Mouse (Mus musculus) natural killer cell, adult 2 months (primary cell): Measurements from ENCODE around the gene Eif2b4.
A peak's percentile ranks its signal among the peaks of the same experiment; 100 is the strongest.

Experiments used
- DNase-seq, 2 experiments: peaks; one replicate each; pipeline ENCODE4 v3.0.0; 2022; ENCODE audit warnings: low spot score in 2 of 2

Eif2b4 gene

DNA sequence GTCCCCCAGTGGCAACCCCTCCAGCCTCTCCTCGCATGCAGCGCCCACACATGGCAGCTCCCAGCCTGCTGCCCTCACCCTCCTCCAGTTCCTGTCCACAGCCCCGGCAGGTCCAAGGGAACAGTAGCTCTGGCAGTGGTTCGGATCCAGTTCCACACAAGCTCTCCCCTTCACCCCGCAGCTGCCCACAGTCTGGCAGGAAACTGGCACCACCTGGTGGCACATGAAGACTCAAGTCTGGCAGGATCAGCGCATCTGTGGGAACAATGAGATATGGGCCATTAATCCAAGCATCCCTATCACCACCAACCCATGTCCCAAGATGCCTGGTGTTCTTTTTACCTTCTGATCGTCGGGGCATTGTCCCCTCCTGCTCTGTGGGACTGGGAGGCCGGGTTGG, 6.7 kb upstream of the Eif2b4 start:
- no peak for DNase-seq

DNA sequence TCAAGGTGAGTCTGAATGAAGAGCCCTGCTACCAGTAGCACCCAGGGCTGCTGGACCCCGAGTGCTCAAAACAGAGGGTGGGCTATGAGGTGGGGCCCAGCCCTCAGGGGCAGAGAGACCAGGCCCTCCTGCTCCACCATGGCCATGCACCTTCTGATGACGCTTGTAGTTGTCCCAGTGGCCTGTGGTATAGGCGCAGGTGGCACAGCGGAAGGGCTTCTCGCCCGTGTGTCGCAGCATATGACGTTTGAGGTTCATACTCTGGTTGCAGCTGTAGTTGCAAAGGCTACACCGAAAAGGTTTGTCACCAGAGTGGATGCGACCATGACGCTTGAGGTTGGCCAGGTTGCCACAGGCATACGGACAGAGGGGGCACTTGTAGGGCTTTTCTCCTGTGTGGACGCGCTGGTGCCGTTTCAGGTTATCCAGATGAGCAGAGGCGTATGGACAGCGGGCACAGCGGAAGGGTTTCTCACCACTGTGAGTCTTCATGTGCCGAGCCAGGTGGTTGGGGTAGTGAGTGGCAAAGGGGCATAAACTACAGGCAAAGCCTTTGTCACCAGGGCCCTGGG, 6.2 kb upstream of the Eif2b4 start:
- DNase-seq: no peak

- DNase-seq: no peak
These were observed 5.5 kb upstream of the Eif2b4 start for GRCm38 (mm10) chr5:31198616-31199320.

DNA sequence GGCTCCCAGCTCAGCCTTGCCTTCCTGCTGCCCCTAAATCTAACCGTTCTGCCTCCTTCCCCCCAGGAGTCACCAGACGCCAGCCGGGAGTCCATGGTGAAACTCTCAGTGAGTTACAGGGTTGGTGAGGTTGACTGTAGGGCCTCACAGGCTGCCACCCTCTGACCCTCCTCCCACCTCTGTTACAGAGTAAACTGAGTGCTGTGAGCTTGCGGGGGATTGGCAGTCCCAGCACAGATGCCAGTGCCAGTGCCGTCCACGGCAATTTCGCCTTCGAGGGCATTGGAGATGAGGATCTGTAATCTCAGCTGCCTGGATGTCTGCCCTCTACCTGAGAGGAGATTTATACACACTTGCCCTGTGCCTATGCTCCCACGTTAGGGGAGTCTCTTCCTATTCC, 4.9 kb upstream of the Eif2b4 start:
- no peak for DNase-seq

DNA sequence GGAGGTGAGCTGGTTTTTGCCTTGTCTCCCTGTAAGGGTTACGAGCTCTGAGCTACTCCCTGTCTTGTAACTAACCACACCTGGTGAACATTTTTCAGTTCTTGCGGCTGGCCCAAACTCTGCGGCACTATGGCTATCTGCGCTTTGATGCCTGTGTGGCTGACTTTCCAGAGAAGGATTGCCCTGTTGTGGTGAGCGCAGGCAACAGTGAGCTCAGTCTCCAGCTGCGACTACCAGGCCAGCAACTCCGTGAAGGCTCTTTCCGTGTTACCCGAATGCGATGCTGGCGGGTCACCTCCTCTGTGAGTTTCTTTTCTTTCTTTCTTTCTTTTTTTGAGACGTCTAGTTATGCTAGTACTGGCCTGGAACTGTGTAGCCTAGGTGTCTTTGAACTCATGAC, 3.8 kb upstream of the Eif2b4 start:
- no peak for DNase-seq

GRCm38 (mm10) chr5:31196207-31196606, 3.0 kb upstream of the Eif2b4 start:
- no peak for DNase-seq

DNA sequence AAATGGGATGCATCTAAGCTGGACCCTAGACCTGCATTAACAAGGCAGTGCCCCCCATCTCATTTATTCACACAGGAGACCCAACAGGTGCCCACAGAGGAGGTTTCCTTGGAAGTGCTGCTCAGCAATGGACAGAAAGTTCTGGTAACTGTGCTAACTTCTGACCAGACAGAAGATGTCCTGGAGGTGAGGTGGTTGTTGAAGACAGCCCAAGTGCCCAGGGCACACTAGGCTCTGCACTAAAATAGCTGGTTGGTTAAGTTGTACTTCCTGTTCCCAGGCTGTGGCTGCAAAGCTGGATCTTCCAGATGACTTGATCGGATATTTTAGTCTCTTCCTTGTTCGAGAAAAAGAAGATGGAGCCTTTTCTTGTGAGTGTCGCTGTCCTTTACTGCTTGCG, 2.4 kb upstream of the Eif2b4 start:
- DNase-seq: no peak

GRCm38 (mm10) chr5:31194486-31195485, 1.6 kb upstream of the Eif2b4 start:
- DNase-seq: no peak

GRCm38 (mm10) chr5:31193631-31194281, 526 bp upstream of the Eif2b4 start:
- no peak for DNase-seq

DNA sequence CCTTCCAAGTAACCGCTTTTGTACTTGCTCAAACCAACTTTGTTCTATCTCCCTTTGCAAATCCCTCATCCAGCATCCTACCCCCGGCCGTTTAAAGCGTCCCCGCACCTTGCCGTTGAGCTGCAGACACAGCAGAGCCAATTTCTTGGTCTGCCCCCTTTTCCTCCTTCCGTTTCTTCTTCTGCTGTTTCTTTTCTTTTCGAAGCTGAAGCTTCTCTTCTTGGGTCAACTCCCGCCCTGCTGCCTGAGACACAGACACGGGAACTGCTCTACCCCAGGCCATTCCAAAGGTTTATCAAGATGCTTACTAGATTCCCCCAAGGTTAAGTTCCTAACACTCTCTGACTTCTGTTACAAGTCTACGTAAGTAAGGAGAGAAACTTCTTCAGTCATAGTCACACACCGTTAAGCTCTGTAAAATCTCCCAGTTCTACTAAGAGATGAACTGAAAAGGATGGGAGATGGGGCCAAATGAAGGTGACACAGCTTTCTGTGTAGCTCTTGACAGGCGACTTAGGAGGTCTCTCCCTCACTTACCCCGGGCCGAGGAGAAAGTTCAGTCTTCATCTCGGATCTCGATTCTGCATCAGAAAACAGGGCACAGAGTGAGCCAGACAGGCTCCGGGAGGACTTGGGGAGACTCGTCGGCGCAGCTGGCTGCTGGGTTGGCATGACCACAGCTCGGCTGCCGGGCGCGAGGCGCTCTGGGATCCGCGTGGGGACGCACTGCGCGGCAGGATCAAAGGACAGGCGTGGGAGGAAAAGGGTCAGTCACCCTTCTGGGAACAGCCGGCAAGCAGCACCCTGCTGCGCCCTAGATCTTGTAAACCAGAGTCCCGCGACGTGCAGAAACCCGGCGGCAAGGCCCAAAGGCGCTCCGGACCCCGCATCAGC, 938 bp downstream of the Eif2b4 start:
- no peak for DNase-seq

DNA sequence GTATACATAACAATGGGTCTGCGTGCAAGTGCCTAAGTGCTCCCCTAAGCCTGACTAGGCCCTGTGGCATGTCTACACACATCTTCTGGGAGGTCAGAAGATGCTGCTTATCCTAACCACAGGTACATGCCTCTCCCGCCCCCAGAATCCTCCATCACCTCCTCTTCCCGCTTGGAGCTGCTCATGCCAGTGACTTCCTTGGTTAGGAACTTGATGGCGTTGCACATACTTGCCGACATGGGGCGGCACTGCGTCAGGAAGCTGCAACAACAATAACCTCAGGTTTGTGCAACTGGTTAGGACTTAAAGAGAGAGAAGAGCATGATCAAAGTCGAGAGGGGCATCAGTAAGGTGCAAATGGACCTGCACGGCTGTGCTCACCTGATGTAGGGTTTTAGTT, 3.0 kb downstream of the Eif2b4 start:
- DNase-seq: no peak

- DNase-seq: no peak
These were observed 4.9 kb downstream of the Eif2b4 start for GRCm38 (mm10) chr5:31188223-31188840.

GRCm38 (mm10) chr5:31183678-31184077, 9.6 kb downstream of the Eif2b4 start:
- no peak for DNase-seq

- no peak for DNase-seq
These were observed 12.0 kb downstream of the Eif2b4 start for GRCm38 (mm10) chr5:31181183-31181770.

- peak; percentile 95 to 97 for DNase-seq
These were observed 13.2 kb downstream of the Eif2b4 start, which contains the start of the genes Gm29609 and Gtf3c2 for GRCm38 (mm10) chr5:31179766-31180630. Gene Gm29609, minus strand, starts transcription at chr5:31179911. Gene Gtf3c2, minus strand, starts transcription at chr5:31180144.

GRCm38 (mm10) chr5:31179301-31179765, 13.9 kb downstream of the Eif2b4 start:
- no peak for DNase-seq

DNA sequence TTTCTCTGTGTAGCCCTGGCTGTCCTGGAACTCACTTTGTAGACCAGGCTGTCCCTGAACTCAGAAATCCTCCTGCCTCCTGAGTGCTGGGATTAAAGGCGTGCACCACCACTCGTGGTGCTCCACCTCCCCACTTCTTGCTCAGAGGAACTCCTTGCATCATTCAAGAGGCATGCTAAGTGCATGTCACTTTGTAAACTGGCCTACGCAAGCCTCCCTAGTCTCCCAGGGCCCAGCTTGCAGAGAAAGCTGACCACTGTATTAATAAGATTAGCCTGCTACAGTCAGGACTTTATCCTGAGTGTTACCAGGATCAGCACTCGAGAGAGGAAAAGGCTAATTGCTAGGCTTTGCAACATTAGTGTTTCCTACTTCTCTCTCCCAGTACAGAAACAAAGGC, 24.6 kb downstream of the Eif2b4 start:
- DNase-seq: no peak

DNA sequence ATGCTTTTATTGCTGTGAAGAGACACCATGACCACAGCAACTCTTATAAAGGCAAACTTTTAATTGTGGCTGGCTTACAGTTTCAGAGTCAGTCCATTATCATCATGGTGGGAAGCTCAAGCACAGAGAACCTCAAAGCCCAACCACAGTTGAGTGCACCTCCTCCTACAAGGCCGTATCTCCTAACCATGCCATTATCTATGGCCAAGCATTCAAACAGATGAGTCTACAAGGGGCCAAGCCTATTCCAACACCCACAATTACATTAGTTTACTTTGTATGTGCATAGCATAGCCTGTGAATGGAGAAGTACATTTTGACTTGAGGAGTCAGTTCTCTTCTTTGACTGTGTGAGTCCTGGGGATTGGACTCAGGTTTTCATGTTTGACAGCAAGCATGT, 28.4 kb downstream of the Eif2b4 start:
- no peak for DNase-seq

- no peak for DNase-seq
These were observed 30.8 kb downstream of the Eif2b4 start for GRCm38 (mm10) chr5:31162462-31162861.
